Mouse (Mus musculus): ENCODE measurements at regions not wholly inside any gene's neighbourhood (a gene's known extent, or its start where the extent isn't known, plus 50 kb on each side); places are given as distances from the start of the nearest gene placed in this dataset.
"Not testable (repeated sequence)": the region's sequence is repeated elsewhere in the genome, so short reads cannot be mapped to it uniquely, and the experiment has no call there.

DNA sequence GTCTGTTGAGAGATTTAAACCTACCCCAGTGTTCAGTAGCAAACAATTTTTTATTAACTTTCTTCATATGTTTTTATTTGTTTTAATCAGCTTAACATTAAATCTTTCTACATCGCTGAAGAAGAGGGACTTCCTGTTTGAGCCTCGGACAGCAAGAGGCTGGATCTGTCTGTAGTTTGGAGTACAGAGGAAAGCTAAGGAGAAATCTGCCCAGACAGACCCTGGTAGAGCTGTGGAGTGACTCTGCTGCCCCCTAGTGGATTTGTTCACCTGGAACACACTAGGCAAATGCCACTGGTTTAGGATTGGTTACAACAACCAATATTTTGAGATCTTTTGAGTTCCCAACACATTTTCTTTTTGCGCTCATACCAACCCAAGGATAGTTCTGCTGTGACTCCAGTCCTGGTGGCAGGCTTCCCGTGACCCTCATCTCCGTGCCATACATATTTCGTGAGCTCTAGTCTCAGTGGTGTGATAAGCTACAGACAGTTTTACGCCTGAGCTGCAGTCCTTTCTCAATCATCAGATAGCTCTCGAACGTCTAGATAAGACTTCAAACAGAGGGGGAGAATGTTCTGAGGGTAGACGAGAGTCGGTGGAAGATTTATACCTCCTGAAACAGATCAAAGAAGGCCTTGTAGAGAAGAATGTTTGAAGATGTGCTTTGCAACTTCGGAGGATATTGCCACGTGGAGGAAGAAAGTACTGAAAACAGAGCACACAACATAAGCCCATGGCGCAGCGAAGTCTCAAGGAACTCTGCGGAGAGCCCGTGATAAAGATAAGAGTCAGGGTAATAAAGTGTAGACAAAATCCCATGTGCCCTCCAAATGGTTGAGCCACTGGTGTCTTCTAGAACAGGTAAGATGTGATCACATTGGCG, 119.0 kb upstream of the Nabp1 start:
- peak; percentile 87 for DNase-seq (ENCODE audit: low spot score)

- DNase-seq (ENCODE audit: low spot score) = no peak
Measured at GRCm38 (mm10) chr1:51594666-51595065, 116.4 kb upstream of the Nabp1 start.

GRCm38 (mm10) chr1:51593621-51594441, 115.6 kb upstream of the Nabp1 start:
- DNase-seq (ENCODE audit: low spot score) = no peak

- no peak for DNase-seq (ENCODE audit: low spot score)
Measured at GRCm38 (mm10) chr1:51591886-51592285, 113.7 kb upstream of the Nabp1 start.

- DNase-seq (ENCODE audit: low spot score) = no peak
Measured at GRCm38 (mm10) chr1:51590606-51591400, 112.6 kb upstream of the Nabp1 start.

- peak; percentile 48 for DNase-seq (ENCODE audit: low spot score)
Measured at GRCm38 (mm10) chr1:51584925-51585424, 106.8 kb upstream of the Nabp1 start.

- no peak for DNase-seq (ENCODE audit: low spot score)
Measured at GRCm38 (mm10) chr1:51583871-51584270, 105.6 kb upstream of the Nabp1 start.

- DNase-seq (ENCODE audit: low spot score) = no peak
Measured at GRCm38 (mm10) chr1:51580074-51580473, 101.8 kb upstream of the Nabp1 start.

GRCm38 (mm10) chr1:51577701-51578100, 99.5 kb upstream of the Nabp1 start:
- DNase-seq (ENCODE audit: low spot score) = peak; percentile 44

GRCm38 (mm10) chr1:51572314-51573078, 94.3 kb upstream of the Nabp1 start:
- DNase-seq (ENCODE audit: low spot score) = no peak

GRCm38 (mm10) chr1:51569625-51570024, 91.4 kb upstream of the Nabp1 start:
- DNase-seq (ENCODE audit: low spot score) = no peak

- no peak for DNase-seq (ENCODE audit: low spot score)
Measured at GRCm38 (mm10) chr1:51566170-51566649, 88.0 kb upstream of the Nabp1 start.

- DNase-seq (ENCODE audit: low spot score) = not testable (repeated sequence)
Measured at GRCm38 (mm10) chr1:51556616-51557015, 78.4 kb upstream of the Nabp1 start.

DNA sequence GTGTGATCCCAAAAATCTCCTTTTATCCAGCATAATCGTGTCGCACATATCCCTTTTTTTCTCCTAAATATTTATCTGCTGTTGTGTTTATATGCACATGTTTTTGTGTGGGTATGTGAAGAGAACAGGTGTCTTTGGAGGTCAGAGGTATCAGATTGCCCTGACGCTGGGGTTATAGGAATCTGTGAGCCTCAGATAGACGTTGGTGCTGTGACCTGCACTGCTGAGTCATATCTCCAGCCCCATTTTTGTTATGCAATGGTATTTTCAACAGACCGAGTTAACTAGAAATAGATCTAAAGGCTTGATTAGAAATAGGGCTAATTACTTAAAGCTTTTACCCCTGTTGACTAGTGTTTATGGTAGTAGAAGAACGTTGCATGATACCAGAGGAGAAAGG, 75.5 kb upstream of the Nabp1 start:
- no peak for DNase-seq (ENCODE audit: low spot score)

- no peak for DNase-seq (ENCODE audit: low spot score)
Measured at GRCm38 (mm10) chr1:51551624-51552023, 73.4 kb upstream of the Nabp1 start.

DNA sequence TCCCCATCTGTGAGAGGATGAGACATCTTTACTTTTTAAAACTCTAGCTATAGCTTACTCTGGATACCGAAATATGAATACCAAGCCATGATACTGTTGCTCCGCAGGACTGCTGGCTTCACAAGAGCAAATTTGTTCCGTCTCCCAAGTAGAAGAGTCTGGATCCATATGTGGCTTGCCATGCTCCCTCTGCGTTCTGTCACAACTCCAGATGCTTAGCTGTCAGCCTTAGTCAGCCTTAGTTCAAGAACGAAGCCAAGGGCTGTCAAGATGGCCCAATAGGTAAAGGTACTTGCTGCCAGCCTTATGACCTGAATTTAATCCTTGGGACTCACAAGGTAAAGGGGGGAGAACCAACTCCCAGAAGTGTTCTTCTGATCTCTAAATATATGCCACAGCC, 64.6 kb upstream of the Nabp1 start:
- DNase-seq (ENCODE audit: low spot score) = no peak

DNA sequence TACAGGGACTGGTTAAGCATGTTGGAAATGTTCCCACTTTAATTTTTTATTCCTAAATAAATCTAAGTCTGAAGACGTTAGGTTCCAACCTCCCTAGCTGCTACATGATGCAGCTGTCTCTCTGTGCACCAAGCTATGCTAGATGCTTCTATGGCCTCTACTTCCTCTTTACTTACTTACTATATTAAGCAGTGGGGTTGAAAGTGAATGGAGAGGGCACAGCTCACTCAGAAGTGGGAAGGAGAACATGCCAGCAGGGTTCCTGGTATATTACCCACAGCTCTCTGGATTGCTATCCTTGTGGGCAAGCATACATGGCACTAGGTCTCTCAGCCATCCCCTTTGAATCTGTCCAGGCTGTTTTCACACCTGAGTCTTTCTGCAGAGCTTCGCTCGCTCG, 61.4 kb upstream of the Nabp1 start:
- DNase-seq (ENCODE audit: low spot score) = no peak

- no peak for DNase-seq (ENCODE audit: low spot score)
Measured at GRCm38 (mm10) chr1:51538836-51539235, 60.6 kb upstream of the Nabp1 start.

GRCm38 (mm10) chr1:51537765-51538360, 59.6 kb upstream of the Nabp1 start:
- no peak for DNase-seq (ENCODE audit: low spot score)

DNA sequence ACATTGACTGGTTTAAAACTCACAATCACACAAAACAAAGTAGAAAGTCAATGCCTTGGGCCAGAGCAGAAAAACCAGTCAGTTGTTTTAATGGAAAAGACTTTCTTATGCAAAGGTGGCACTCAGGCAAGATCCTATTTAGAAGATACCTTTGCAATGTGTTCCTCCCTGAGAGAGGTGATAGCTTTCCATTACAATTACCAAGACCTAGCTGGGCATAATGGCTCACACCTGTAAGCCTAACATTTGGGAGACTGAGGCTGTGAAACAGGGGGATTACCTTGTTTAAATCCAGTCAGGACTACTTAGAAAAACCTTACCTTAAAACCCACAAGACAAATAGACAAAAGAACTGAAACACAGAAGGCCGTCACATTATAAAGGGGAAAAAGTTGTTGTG, 57.9 kb upstream of the Nabp1 start:
- DNase-seq (ENCODE audit: low spot score) = no peak

DNA sequence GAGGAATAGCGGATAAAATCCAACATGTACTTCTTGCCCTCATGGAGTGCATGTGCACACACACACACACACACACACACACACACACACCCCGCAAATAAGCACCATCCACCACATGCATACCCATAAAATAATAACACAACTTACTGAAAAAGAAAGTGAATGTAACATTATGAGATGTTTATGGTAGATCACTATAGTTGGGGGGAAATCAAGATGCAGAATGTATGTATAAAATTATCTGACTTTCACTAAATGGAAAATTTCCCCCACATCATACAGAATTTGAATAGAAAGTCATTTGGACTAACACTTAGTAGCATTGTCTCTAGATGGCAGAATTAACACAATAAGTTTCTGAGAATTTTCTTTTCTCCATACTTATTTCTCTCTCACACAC, 57.2 kb upstream of the Nabp1 start:
- DNase-seq (ENCODE audit: low spot score) = no peak
